ENCODE assay signal across 22 mouse cellular contexts in genomic region chr17:71013105-71013504, GRCm38 (mm10).
"Had no signal": no experiment of that assay in that cellular context is flagged by ENCODE, and none has a peak within 500 bp of the region (broad histone marks: within the 10 kb centered on the region; RNA-seq: fewer than 3 reads in every experiment).

No protein-coding gene starts in this region.

- H3K4me2 ChIP-seq: limb, embryonic 12.5 days; limb, embryonic 15.5 days; liver, embryonic 11.5 days; lung, embryonic 15.5 days; midbrain, embryonic 12.5 days; midbrain, embryonic 15.5 days; neural tube, embryonic 12.5 days; neural tube, embryonic 15.5 days had no signal

- H3K27ac ChIP-seq: kidney, postnatal 0 days; limb, embryonic 12.5 days; limb, embryonic 15.5 days; liver, embryonic 14.5 days; lung, embryonic 15.5 days; midbrain, embryonic 12.5 days; midbrain, embryonic 15.5 days; neural tube, embryonic 12.5 days; neural tube, embryonic 15.5 days had no signal

- H3K9me3 ChIP-seq: limb, embryonic 12.5 days; limb, embryonic 15.5 days; lung, embryonic 15.5 days; midbrain, embryonic 12.5 days; midbrain, embryonic 15.5 days; neural tube, embryonic 12.5 days; neural tube, embryonic 15.5 days had no signal

- H3K36me3 ChIP-seq: limb, embryonic 12.5 days; limb, embryonic 15.5 days; lung, embryonic 15.5 days; midbrain, embryonic 12.5 days; midbrain, embryonic 15.5 days; neural tube, embryonic 12.5 days; neural tube, embryonic 15.5 days had no signal

- H3K27me3 ChIP-seq: limb, embryonic 12.5 days; limb, embryonic 15.5 days; lung, embryonic 15.5 days; midbrain, embryonic 12.5 days; midbrain, embryonic 15.5 days; neural tube, embryonic 12.5 days; neural tube, embryonic 15.5 days had no signal

- H3K4me3 ChIP-seq: limb, embryonic 12.5 days; limb, embryonic 15.5 days; lung, embryonic 15.5 days; midbrain, embryonic 12.5 days; midbrain, embryonic 15.5 days; neural tube, embryonic 12.5 days; neural tube, embryonic 15.5 days had no signal

- ATAC-seq: liver, postnatal 0 days; midbrain, embryonic 15.5 days had no signal

- H3K9ac ChIP-seq: limb, embryonic 12.5 days; limb, embryonic 15.5 days; liver, embryonic 14.5 days; liver, postnatal 0 days; lung, embryonic 15.5 days; midbrain, embryonic 12.5 days; midbrain, embryonic 15.5 days; neural tube, embryonic 12.5 days; neural tube, embryonic 15.5 days had no signal

- DNase-seq: kidney, adult 11 months; kidney, adult 9 months; kidney, postnatal 36 days; left cerebral cortex, postnatal 4 days; liver, postnatal 0 days; lung, postnatal 10 days; lung, postnatal 36 days; right cerebral cortex, adult 18-20 months; right cerebral cortex, postnatal 14 days; right cerebral cortex, postnatal 4 days; thymus, adult 18-20 months; thymus, postnatal 36 days had no signal

- H3K4me1 ChIP-seq: limb, embryonic 12.5 days; limb, embryonic 15.5 days; midbrain, embryonic 12.5 days; midbrain, embryonic 15.5 days; neural tube, embryonic 12.5 days; neural tube, embryonic 15.5 days had no signal
